Mouse (Mus musculus): Measurements from ENCODE around the gene Ddx39b. TPM values are rescaled to one million over a fixed set of nuclear protein-coding genes. Genes with fewer than 3 reads are reported as not detected.

Ddx39b gene
- total and polyA plus RNA-seq, 3 experiments = 208 to 411 (median 242) TPM

DNA sequence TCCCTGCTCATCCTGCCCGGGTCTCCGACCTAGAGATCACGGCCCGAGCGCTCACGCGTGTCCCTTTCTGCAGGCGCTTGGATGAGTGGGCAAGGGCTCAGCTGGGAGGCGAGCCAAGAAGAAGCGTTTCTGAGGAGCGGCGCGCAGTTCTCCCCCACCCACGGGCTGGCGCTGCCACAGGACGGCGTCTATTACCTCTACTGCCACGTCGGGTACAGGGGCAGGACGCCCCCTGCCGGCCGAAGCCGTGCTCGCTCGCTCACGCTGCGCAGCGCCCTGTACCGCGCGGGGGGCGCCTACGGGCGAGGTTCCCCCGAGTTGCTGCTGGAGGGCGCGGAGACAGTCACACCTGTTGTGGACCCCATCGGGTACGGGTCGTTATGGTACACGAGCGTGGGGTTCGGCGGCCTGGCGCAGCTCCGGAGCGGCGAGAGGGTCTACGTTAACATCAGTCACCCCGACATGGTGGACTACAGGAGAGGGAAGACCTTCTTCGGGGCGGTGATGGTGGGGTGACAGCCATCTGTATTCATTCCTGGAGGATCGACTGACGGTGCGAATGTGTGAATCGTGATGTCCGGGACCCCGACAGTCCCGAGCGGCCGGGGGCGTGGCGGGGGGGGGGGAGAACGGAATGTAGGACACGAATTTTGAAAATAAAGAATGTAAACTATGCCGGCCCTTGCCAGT, 45.8 kb upstream of the Ddx39b start:
- no peaks in the 10 kb centered on the region for H3K27me3 ChIP-seq (replicated peaks)
- peaks cover 3 to 15% of the 10 kb centered on the region in 2 experiments for H3K36me3 ChIP-seq (replicated peaks in 1 of 2; ENCODE audit: control insufficient read depth in 1 of 2, insufficient read depth in 1 of 2, low read length in 1 of 2)
- in situ Hi-C loops (cut with MboI; ENCODE audit: low pct_ligation_motif_present, low pct_unique_long_range_greater_than_20kb, low sequenced_read_pairs) = no loop called here
- H3K4me2 ChIP-seq (ENCODE audit: insufficient read depth, low read depth, poor library complexity, severe bottlenecking) = peak overlapping the region; percentile 92
- TF ChIP-seq TCF12 (IDR thresholded peaks at IDR 0.05; ENCODE audit: low read depth, low read length) = peak; percentile 54; the same call in 1 of the 2 replicates
- TF ChIP-seq MAFK (IDR thresholded peaks at IDR 0.05; ENCODE audit: insufficient replicate concordance, low read length) = no peak
- TF ChIP-seq ZMIZ1 (IDR thresholded peaks at IDR 0.05; ENCODE audit: low read depth, low read length) = 0 out of 2 replicates have a peak, but pooled peaks have one; percentile 20
- no peak for TF ChIP-seq HCFC1 (IDR thresholded peaks at IDR 0.05; ENCODE audit: low read depth, low read length)
- TF ChIP-seq EP300 (IDR thresholded peaks at IDR 0.05; ENCODE audit: low read length) = 0 out of 2 replicates have a peak, but pooled peaks have one; percentile 5
- TF ChIP-seq ZNF384 (IDR thresholded peaks at IDR 0.05; ENCODE audit: low read depth, low read length) = peak; percentile 40; the same call in 1 of the 2 replicates
- TF ChIP-seq POLR2AphosphoS2 (IDR thresholded peaks at IDR 0.05; ENCODE audit: low read depth, low read length) = no peak
- 0 out of 2 replicates have a peak, but pooled peaks have one; percentile 51 for TF ChIP-seq MYC (IDR thresholded peaks at IDR 0.05; ENCODE audit: low read depth, low read length)
- peak; percentile 39 for TF ChIP-seq CHD2 (IDR thresholded peaks at IDR 0.05; ENCODE audit: low read length)
- no peak; the same call in 1 of the 2 replicates for TF ChIP-seq BHLHE40 (IDR thresholded peaks at IDR 0.05; ENCODE audit: low read depth, low read length)
- TF ChIP-seq SIN3A (IDR thresholded peaks at IDR 0.05; ENCODE audit: low read length) = peak; percentile 87
- TF ChIP-seq CHD1 (IDR thresholded peaks at IDR 0.05; ENCODE audit: low read depth, low read length) = peak; percentile 84; the same call in 1 of the 2 replicates
- TF ChIP-seq USF1 (IDR thresholded peaks at IDR 0.05; ENCODE audit: low read depth, low read length) = no peak
- peak; percentile 87 for TF ChIP-seq MXI1 (IDR thresholded peaks at IDR 0.05; ENCODE audit: low read depth, low read length)
- peak; percentile 72 for TF ChIP-seq RAD21 (IDR thresholded peaks at IDR 0.05; ENCODE audit: low read depth, low read length)
- no peak for TF ChIP-seq KAT2A (IDR thresholded peaks at IDR 0.05; ENCODE audit: insufficient replicate concordance, low read length)
- TF ChIP-seq ETS1 (conservative IDR thresholded peaks at IDR 0.05; ENCODE audit: low read depth, low read length) = no peak
- peak; percentile 93 for TF ChIP-seq SMC3 (IDR thresholded peaks at IDR 0.05; ENCODE audit: low read depth, low read length)
- no peak for TF ChIP-seq TBP (conservative IDR thresholded peaks at IDR 0.05; ENCODE audit: low read depth, low read length)
- TF ChIP-seq MAX (IDR thresholded peaks at IDR 0.05; ENCODE audit: low read length) = peak; percentile 63; the same call in 1 of the 2 replicates
- TF ChIP-seq RCOR1 (conservative IDR thresholded peaks at IDR 0.05; ENCODE audit: low read depth, low read length) = peak; percentile 60; the same call in 1 of the 2 replicates
- TF ChIP-seq JUN (IDR thresholded peaks at IDR 0.05; ENCODE audit: insufficient read depth, low read depth, low read length) = no peak
- 0 out of 2 replicates have a peak, but pooled peaks have one; percentile 39 for TF ChIP-seq ELF1 (IDR thresholded peaks at IDR 0.05; ENCODE audit: low read depth, low read length)
- TF ChIP-seq ZKSCAN1 (IDR thresholded peaks at IDR 0.05; ENCODE audit: borderline replicate concordance, low read depth, low read length) = no peak
- TF ChIP-seq MEF2A (IDR thresholded peaks at IDR 0.05; ENCODE audit: borderline replicate concordance, low read depth, low read length) = peak; percentile 56; the same call in 1 of the 2 replicates
- TF ChIP-seq POLR2A (IDR thresholded peaks at IDR 0.05; ENCODE audit: low read depth, low read length) = no peak
- peak; percentile 44; the same call in 1 of the 2 replicates for TF ChIP-seq IRF4 (IDR thresholded peaks at IDR 0.05; ENCODE audit: low read depth, low read length)
- peak; percentile 57; the same call in 1 of the 2 replicates for TF ChIP-seq NRF1 (IDR thresholded peaks at IDR 0.05; ENCODE audit: low read depth, low read length)
- peak; percentile 59 for TF ChIP-seq NELFE (IDR thresholded peaks at IDR 0.05; ENCODE audit: low read depth, low read length)
- TF ChIP-seq UBTF (IDR thresholded peaks at IDR 0.05; ENCODE audit: low read depth, low read length) = no peak
- TF ChIP-seq ZC3H11A (IDR thresholded peaks at IDR 0.05; ENCODE audit: low read depth, low read length) = peak; percentile 66
- TF ChIP-seq JUND (conservative IDR thresholded peaks at IDR 0.05; ENCODE audit: low read depth, low read length) = no peak
- peak; percentile 90 for TF ChIP-seq MAZ (IDR thresholded peaks at IDR 0.05; ENCODE audit: low read depth, low read length)
- no peak for TF ChIP-seq USF2 (conservative IDR thresholded peaks at IDR 0.05; ENCODE audit: low read depth, low read length)
- no peak for TF ChIP-seq GABPA (IDR thresholded peaks at IDR 0.05; ENCODE audit: insufficient replicate concordance, low read depth, low read length)
- TF ChIP-seq PAX5 (IDR thresholded peaks at IDR 0.05; ENCODE audit: low read length) = no peak
- peak; percentile 44 to 99; a peak in 3 of 4 replicates for TF ChIP-seq CTCF (conservative IDR thresholded peaks at IDR 0.05 in 1 of 2, IDR thresholded peaks at IDR 0.05 in 1 of 2; ENCODE audit: low read depth in 2 of 2, low read length in 2 of 2)
- TF ChIP-seq E2F4 (IDR thresholded peaks at IDR 0.05; ENCODE audit: insufficient replicate concordance, low read depth, low read length) = no peak
- no peaks in the 10 kb centered on the region for H3K9me3 ChIP-seq (replicated peaks; ENCODE audit: low read length)
- peaks cover 18% of the 10 kb centered on the region for H3K79me2 ChIP-seq (replicated peaks; ENCODE audit: control insufficient read depth, extremely low read depth, insufficient read depth, poor library complexity, severe bottlenecking)
- peak overlapping the region; percentile 60 to 80 (median 78) for H3K4me3 ChIP-seq (replicated peaks in 1 of 3; ENCODE audit: low read depth in 2 of 3, low read length in 2 of 3, poor library complexity in 1 of 3)
- peak overlapping the region; percentile 96 for H3K27ac ChIP-seq (ENCODE audit: insufficient read depth, low read depth)
- peak overlapping the region; percentile 71 for H3K9ac ChIP-seq (ENCODE audit: insufficient read depth, low read depth)
- H3K4me1 ChIP-seq (ENCODE audit: control insufficient read depth in 1 of 2, insufficient read depth in 2 of 2) = peaks cover 21 to 44% of the 10 kb centered on the region in 2 experiments
- DNase-seq (ENCODE audit: extremely low read depth) = peak; percentile 81
- dilution Hi-C loops (cut with MboI; ENCODE audit: extremely low pct_ligation_motif_present, extremely low pct_unique_long_range_greater_than_20kb, low sequenced_read_pairs) = no loop called here

All from CH12.LX (cell line).